Mouse (Mus musculus): ENCODE measurements around the gene Vopp1.

GRCm38 (mm10) chr6:57798986-57799385, 26.0 kb downstream of the Vopp1 start:
- no peak for TF ChIP-seq CTCF (IDR thresholded peaks at IDR 0.05; ENCODE audit: borderline replicate concordance, insufficient read depth, low read length)
- no peak for TF ChIP-seq POLR2A (IDR thresholded peaks at IDR 0.05; ENCODE audit: low read depth, low read length)
